Mouse (Mus musculus) layer of hippocampus, postnatal 10 days (tissue): ENCODE results near the gene Olfr116. TPM values are rescaled to one million over a fixed set of nuclear protein-coding genes. Genes with fewer than 3 reads are reported as not detected.

Source experiments
- DNase-seq, 2 experiments: peaks; one replicate each; pipeline ENCODE4 v3.0.0; 2021; ENCODE audit warnings: low spot score in 2 of 2
- long read RNA-seq: library from polyadenylated mRNA; stranded (forward); transcript quantifications from one replicate; pipeline ENCODE4 v2.0.0, GENCODE M21; 2023
- total RNA-seq, 2 experiments: library from RNA; stranded (reverse); gene quantifications; 2 replicates each; pipeline ENCODE4 v1.2.3; 2021

Gene Olfr116
- not detected for total RNA-seq
- long read RNA-seq = 0 reads

DNA sequence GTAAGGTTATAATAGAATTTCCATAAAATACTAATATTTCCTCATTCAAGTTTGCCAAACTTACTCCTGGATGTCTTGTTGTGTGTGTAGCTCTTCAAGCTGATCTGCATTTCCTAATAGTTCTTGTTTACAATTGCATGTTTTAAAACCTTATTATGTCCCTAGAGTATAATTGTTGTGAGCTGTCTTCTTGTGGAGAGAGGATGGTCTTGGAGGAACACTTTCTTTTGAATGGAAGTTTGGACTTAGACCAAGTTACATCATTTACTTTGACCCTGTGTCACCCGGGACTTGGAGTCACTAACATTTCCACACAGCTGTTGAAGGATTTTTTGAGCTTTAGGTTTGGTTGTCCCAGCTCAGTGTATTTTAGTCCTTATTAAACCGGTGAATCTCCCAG is at the start of gene Olfr116, which contains the start of gene Olfr115:
Gene Olfr116, minus strand, starts transcription at position 191 of the 400 bp plus-strand sequence.
Gene Olfr115, minus strand, starts transcription at position 101 of the 400 bp plus-strand sequence.
- no peak for DNase-seq

DNA sequence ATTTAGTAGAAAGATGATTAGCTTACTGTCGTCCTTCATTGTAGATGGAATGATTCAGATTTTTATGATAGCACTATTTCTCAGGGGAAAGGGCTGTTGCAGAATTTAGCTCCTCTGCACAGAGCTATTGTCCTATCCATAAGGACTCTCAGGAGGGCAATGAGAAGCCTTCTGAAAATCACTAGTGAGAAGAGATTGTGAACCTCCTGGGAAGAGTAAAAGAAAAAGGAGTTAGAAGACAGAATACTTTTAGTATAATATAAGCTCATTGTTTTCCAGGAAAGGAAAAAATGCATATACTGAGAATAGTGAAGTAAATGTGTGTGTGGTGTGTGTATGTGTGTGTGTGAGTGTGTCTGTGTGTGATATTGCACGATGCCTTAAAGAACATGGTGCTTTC is 39.7 kb upstream of the Olfr116 start, which contains the start of gene Olfr118:
Gene Olfr118, plus strand, starts transcription at position 301 of the 400 bp plus-strand sequence.
- DNase-seq = no peak

DNA sequence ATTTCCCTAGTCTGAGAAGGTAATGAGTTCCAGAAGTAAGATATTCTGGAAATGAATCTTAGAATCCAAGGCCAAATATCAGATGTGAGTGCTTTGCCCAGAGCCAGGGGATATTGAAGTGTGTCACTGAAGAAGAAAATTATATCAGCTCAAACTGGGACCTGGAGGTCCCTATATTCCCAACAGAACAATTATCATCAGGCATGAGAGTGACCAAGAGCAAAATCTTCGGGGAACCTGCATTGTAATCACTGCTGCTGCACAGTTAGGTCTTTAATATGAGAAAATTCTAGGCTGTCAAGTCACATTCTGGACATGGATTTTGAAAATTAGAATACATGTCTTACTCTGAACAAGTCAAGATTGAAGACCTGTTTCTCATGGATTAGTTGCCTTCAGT is 36.7 kb upstream of the Olfr116 start, which contains the start of gene Olfr117:
Gene Olfr117, minus strand, starts transcription at position 101 of the 400 bp plus-strand sequence.
- DNase-seq = no peak

GRCm38 (mm10) chr17:37592643-37593042 is 34.4 kb downstream of the Olfr116 start, which contains the start of gene Olfr114:
Gene Olfr114 (minus strand): TSS chr17:37592743.
- DNase-seq = no peak

DNA sequence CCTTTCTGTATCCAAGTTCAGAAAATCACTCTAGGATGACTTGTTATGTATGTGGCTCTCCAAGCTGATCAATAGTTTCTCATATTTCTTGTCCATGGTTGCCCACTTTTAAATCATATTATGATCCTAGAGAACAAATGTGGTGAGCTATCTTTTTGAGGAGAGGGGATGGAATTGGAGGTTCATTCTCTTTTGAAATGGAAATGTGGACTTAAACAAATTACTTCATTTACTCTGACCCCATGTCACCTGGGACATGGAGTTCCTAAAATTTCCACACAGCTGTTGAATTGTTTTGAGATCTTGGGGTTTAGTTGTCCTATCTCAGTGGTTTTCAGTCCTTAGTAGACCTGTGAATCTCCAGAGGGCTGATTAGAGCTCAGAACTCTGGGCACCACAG is 49.4 kb downstream of the Olfr116 start, which contains the start of gene Olfr113:
Gene Olfr113, minus strand, starts transcription at position 101 of the 400 bp plus-strand sequence.
- no peak for DNase-seq

Other genes with a start within 250 kb of the Olfr116 start
- gene Olfr105-ps, start 248.2 kb downstream of the Olfr116 start, total RNA-seq = not detected
- not detected for gene Olfr106-ps, start 236.8 kb downstream of the Olfr116 start, total RNA-seq
- under 1 TPM in 1 of 2 experiments, not detected in 1; 0.11 TPM for gene Olfr107, start 228.0 kb downstream of the Olfr116 start, total RNA-seq
- gene Olfr108, start 181.7 kb downstream of the Olfr116 start, total RNA-seq = not detected
- gene Olfr109, start 168.3 kb downstream of the Olfr116 start, total RNA-seq = not detected
- gene H2-M2, start 143.6 kb downstream of the Olfr116 start, total RNA-seq = not detected
- gene Olfr110, start 134.7 kb downstream of the Olfr116 start, total RNA-seq = not detected
- gene Olfr111, start 119.2 kb downstream of the Olfr116 start, total RNA-seq = not detected
- gene Olfr112, start 57.7 kb downstream of the Olfr116 start, total RNA-seq = not detected
- gene Olfr113, start 49.5 kb downstream of the Olfr116 start, total RNA-seq = not detected
- not detected for gene Olfr114, start 34.5 kb downstream of the Olfr116 start, total RNA-seq
- not detected for gene Olfr115, start 90 bp downstream of the Olfr116 start, total RNA-seq
- not detected for gene Olfr117, start 36.6 kb upstream of the Olfr116 start, total RNA-seq
- gene Olfr118, start 39.8 kb upstream of the Olfr116 start, total RNA-seq = not detected
- not detected for gene Olfr119, start 69.4 kb upstream of the Olfr116 start, total RNA-seq
- not detected for gene Olfr120, start 94.6 kb upstream of the Olfr116 start, total RNA-seq
- gene Olfr121, start 121.7 kb upstream of the Olfr116 start, total RNA-seq = not detected
- not detected for gene Olfr122, start 141.4 kb upstream of the Olfr116 start, total RNA-seq
- gene Olfr123, start 166.3 kb upstream of the Olfr116 start, total RNA-seq = not detected
- not detected for gene Olfr124, start 172.7 kb upstream of the Olfr116 start, total RNA-seq
- gene Olfr125, start 205.8 kb upstream of the Olfr116 start, total RNA-seq = not detected
- gene Olfr126, start 220.3 kb upstream of the Olfr116 start, total RNA-seq = not detected